Mouse (Mus musculus) neutrophil, adult 65 days (primary cell): ENCODE data around the gene Srgn. TPM values are rescaled to one million over a fixed set of nuclear protein-coding genes. Genes with fewer than 3 reads are reported as not detected.

Experiments
- total RNA-seq: library from RNA; stranded (reverse); gene quantifications from 2 replicates; pipeline ENCODE4 v1.2.4, GENCODE M21; 2023

The Srgn gene
- 1,408 and 1,585 TPM in 2 replicates for total RNA-seq

GRCm38 (mm10) chr10:62527351-62527750, at the start of gene Srgn:
Srgn (minus strand) TSS chr10:62527451.

GRCm38 (mm10) chr10:62486618-62487415, 40.4 kb downstream of the Srgn start, which contains the start of gene Vps26a:
Vps26a (minus strand) TSS chr10:62486805.

GRCm38 (mm10) chr10:62449364-62450279, 77.6 kb downstream of the Srgn start, which contains the start of the genes 4930507D05Rik and Supv3l1:
4930507D05Rik (plus strand) TSS chr10:62449489.
Supv3l1 (minus strand) TSS chr10:62449738.

Other genes with a start within 250 kb of the Srgn start
- 78.7 and 97.1 TPM in 2 replicates for gene Hk1, start 147.5 kb downstream of the Srgn start, total RNA-seq
- gene Hkdc1, start 105.0 kb downstream of the Srgn start, total RNA-seq = 0.41 TPM in 1 of 2 replicates, not detected in the other
- gene 4930507D05Rik, start 78.0 kb downstream of the Srgn start, total RNA-seq = not detected in 2 replicates
- gene Supv3l1, start 77.7 kb downstream of the Srgn start, total RNA-seq = 18.3 and 18.4 TPM in 2 replicates
- gene Vps26a, start 40.6 kb downstream of the Srgn start, total RNA-seq = 47.0 and 53.3 TPM in 2 replicates
- gene Kif1bp, start 51.0 kb upstream of the Srgn start, total RNA-seq = 17.7 and 17.8 TPM in 2 replicates
- 33.0 and 33.6 TPM in 2 replicates for gene Ddx21, start 74.8 kb upstream of the Srgn start, total RNA-seq
- gene Ddx50, start 123.8 kb upstream of the Srgn start, total RNA-seq = 47.8 and 78.2 TPM in 2 replicates
- 0.16 TPM in 1 of 2 replicates, not detected in the other for gene Stox1, start 198.7 kb upstream of the Srgn start, total RNA-seq